Mouse (Mus musculus): ENCODE data around the gene Adcy10.
A peak's percentile ranks its signal among the peaks of the same experiment; 100 is the strongest.

The Adcy10 gene

GRCm38 (mm10) chr1:165536079-165536675 is 51.2 kb downstream of the Adcy10 start:
- DNase-seq (ENCODE audit: low spot score in 2 of 2) = no peak

GRCm38 (mm10) chr1:165537241-165537807 is 52.3 kb downstream of the Adcy10 start:
- DNase-seq (ENCODE audit: low spot score in 2 of 2) = no peak

- DNase-seq (ENCODE audit: low spot score in 2 of 2) = no peak
Measured at GRCm38 (mm10) chr1:165556711-165557110, 71.7 kb downstream of the Adcy10 start.

GRCm38 (mm10) chr1:165559073-165559472 is 74.1 kb downstream of the Adcy10 start:
- DNase-seq (ENCODE audit: low spot score in 2 of 2) = peak; percentile 47 to 58

GRCm38 (mm10) chr1:165565283-165565682 is 80.3 kb downstream of the Adcy10 start:
- DNase-seq (ENCODE audit: low spot score in 2 of 2) = no peak

GRCm38 (mm10) chr1:165567466-165567865 is 82.5 kb downstream of the Adcy10 start:
- no peak for DNase-seq (ENCODE audit: low spot score in 2 of 2)

- no peak for DNase-seq (ENCODE audit: low spot score in 2 of 2)
Measured at GRCm38 (mm10) chr1:165576005-165576404, 91.0 kb downstream of the Adcy10 start.

GRCm38 (mm10) chr1:165576459-165577112 is 91.6 kb downstream of the Adcy10 start:
- no peak for DNase-seq (ENCODE audit: low spot score in 2 of 2)

GRCm38 (mm10) chr1:165579332-165579731 is 94.3 kb downstream of the Adcy10 start:
- DNase-seq (ENCODE audit: low spot score in 2 of 2) = no peak

GRCm38 (mm10) chr1:165581255-165581654 is 96.3 kb downstream of the Adcy10 start:
- DNase-seq (ENCODE audit: low spot score in 2 of 2) = no peak

- peak; percentile 80 to 88 for DNase-seq (ENCODE audit: low spot score in 2 of 2)
Measured at GRCm38 (mm10) chr1:165583529-165584184, 98.7 kb downstream of the Adcy10 start.

GRCm38 (mm10) chr1:165585389-165586104 is 100.6 kb downstream of the Adcy10 start:
- DNase-seq (ENCODE audit: low spot score in 2 of 2) = no peak

GRCm38 (mm10) chr1:165586366-165586765 is 101.4 kb downstream of the Adcy10 start:
- DNase-seq (ENCODE audit: low spot score in 2 of 2) = no peak

GRCm38 (mm10) chr1:165587845-165588244 is 102.9 kb downstream of the Adcy10 start:
- DNase-seq (ENCODE audit: low spot score in 2 of 2) = no peak

GRCm38 (mm10) chr1:165589280-165590048 is 104.5 kb downstream of the Adcy10 start:
- no peak for DNase-seq (ENCODE audit: low spot score in 2 of 2)

- no peak for DNase-seq (ENCODE audit: low spot score in 2 of 2)
Measured at GRCm38 (mm10) chr1:165590760-165591159, 105.8 kb downstream of the Adcy10 start.

GRCm38 (mm10) chr1:165592295-165593082 is 107.5 kb downstream of the Adcy10 start:
- DNase-seq (ENCODE audit: low spot score in 2 of 2) = no peak

- DNase-seq (ENCODE audit: low spot score in 2 of 2) = no peak
Measured at GRCm38 (mm10) chr1:165594699-165595421, 109.9 kb downstream of the Adcy10 start.

- no peak for DNase-seq (ENCODE audit: low spot score in 2 of 2)
Measured at GRCm38 (mm10) chr1:165601775-165602280, 116.8 kb downstream of the Adcy10 start.

GRCm38 (mm10) chr1:165603218-165603617 is 118.2 kb downstream of the Adcy10 start:
- no peak for DNase-seq (ENCODE audit: low spot score in 2 of 2)

All from frontal cortex, postnatal 25 days (tissue).